In the genomic region with DNA sequence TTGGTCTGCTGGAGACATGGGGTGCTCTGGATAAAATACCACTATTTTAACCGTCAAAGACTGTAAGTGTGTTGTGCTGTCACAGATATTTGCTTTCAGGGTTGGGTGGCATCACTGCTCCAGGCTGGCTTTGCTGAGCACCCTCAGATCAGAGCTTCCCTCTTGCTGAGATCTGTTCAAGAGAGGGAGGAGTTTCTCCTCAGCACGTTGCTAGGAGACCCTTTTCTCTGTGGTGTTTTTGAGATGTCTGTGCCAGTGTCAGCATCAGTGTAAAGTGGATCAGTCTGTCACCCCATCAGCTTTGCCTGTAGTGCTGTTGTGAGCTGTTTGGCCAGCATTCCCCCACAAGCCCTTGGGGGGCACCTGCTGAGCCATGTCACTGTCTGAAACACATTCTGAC, we compare ENCODE assay signal across 18 mouse cellular contexts.
DNase-seq lines count a peak whose midpoint lies in the region; ATAC-seq lines count a peak whose summit lies in the region.
"Had no signal": no experiment of that assay in that cellular context is flagged by ENCODE, and none has a peak within 500 bp of the region (broad histone marks: within the 10 kb centered on the region; RNA-seq: fewer than 3 reads in every experiment).

No protein-coding gene starts in this region.

- H3K4me3 ChIP-seq in hindbrain, embryonic 15.5 days: no peak overlapping the region
- no peak overlapping the region for H3K4me3 ChIP-seq in hindbrain, embryonic 13.5 days
- no peak overlapping the region for H3K4me3 ChIP-seq in midbrain, embryonic 14.5 days (replicated peaks; ENCODE audit: low read depth, low read length)
- no peak overlapping the region for H3K4me3 ChIP-seq in midbrain, embryonic 10.5 days
- no peak overlapping the region for H3K4me3 ChIP-seq in forebrain, embryonic 16.5 days (replicated peaks; ENCODE audit: low read length)
- no peak overlapping the region for H3K4me3 ChIP-seq in midbrain, embryonic 16.5 days (ENCODE audit: low read depth, low read length)
- H3K4me3 ChIP-seq: heart, adult 2 months; left cerebral cortex, adult 2 months; limb, embryonic 12.5 days had no signal

- H3K27ac ChIP-seq in hindbrain, embryonic 15.5 days (replicated peaks): no peak overlapping the region; the same call in 1 of the 2 replicates
- H3K27ac ChIP-seq in hindbrain, embryonic 13.5 days: no peak overlapping the region
- no peak overlapping the region for H3K27ac ChIP-seq in midbrain, embryonic 14.5 days (replicated peaks; ENCODE audit: low read depth, low read length)
- no peak overlapping the region for H3K27ac ChIP-seq in midbrain, embryonic 10.5 days (replicated peaks)
- peak overlapping the region; percentile 62; the same call in 1 of the 2 replicates for H3K27ac ChIP-seq in forebrain, embryonic 16.5 days (ENCODE audit: low read length)
- H3K27ac ChIP-seq in midbrain, embryonic 16.5 days (ENCODE audit: low read length): peak overlapping the region; percentile 43; the same call in 1 of the 2 replicates
- H3K27ac ChIP-seq: heart, adult 2 months; left cerebral cortex, adult 2 months; limb, embryonic 12.5 days; liver, embryonic 14.5 days had no signal

- peak; percentile 76; the same call in 1 of the 2 replicates for ATAC-seq in hindbrain, embryonic 15.5 days (ENCODE audit: low FRiP score, low read depth)
- no peak for ATAC-seq in hindbrain, embryonic 13.5 days (ENCODE audit: low FRiP score)
- no peak for ATAC-seq in midbrain, embryonic 14.5 days (ENCODE audit: low FRiP score, low TSS enrichment)
- peak; percentile 93 for ATAC-seq in forebrain, embryonic 16.5 days
- peak; percentile 86 for ATAC-seq in midbrain, embryonic 16.5 days

- H3K4me1 ChIP-seq in hindbrain, embryonic 15.5 days (replicated peaks): peaks cover 7% of the 10 kb centered on the region; the same call in 1 of the 2 replicates
- H3K4me1 ChIP-seq in hindbrain, embryonic 13.5 days (replicated peaks): no peaks in the 10 kb centered on the region; the same call in 1 of the 2 replicates
- H3K4me1 ChIP-seq in midbrain, embryonic 14.5 days (ENCODE audit: control insufficient read depth, insufficient read depth, low read length): no peaks in the 10 kb centered on the region
- H3K4me1 ChIP-seq in midbrain, embryonic 10.5 days: peaks cover 4% of the 10 kb centered on the region; the same call in 1 of the 2 replicates
- peaks cover 5% of the 10 kb centered on the region; the same call in 1 of the 2 replicates for H3K4me1 ChIP-seq in forebrain, embryonic 16.5 days (replicated peaks; ENCODE audit: control insufficient read depth, insufficient read depth, low read length)
- H3K4me1 ChIP-seq in midbrain, embryonic 16.5 days (ENCODE audit: control insufficient read depth, insufficient read depth, low read length): peaks cover 8% of the 10 kb centered on the region
- H3K4me1 ChIP-seq: limb, embryonic 12.5 days had no signal

- H3K4me2 ChIP-seq in hindbrain, embryonic 15.5 days: no peak overlapping the region
- no peak overlapping the region for H3K4me2 ChIP-seq in hindbrain, embryonic 13.5 days
- H3K4me2 ChIP-seq in midbrain, embryonic 14.5 days (ENCODE audit: low read length): no peak overlapping the region
- no peak overlapping the region for H3K4me2 ChIP-seq in forebrain, embryonic 16.5 days (ENCODE audit: low read length)
- no peak overlapping the region for H3K4me2 ChIP-seq in midbrain, embryonic 16.5 days (ENCODE audit: low read length)
- H3K4me2 ChIP-seq: limb, embryonic 12.5 days had no signal

- WGBS in hindbrain, embryonic 15.5 days: 48% methylated on average over 2 of the region's 2 CpGs
- 61% methylated on average over 2 of the region's 2 CpGs for WGBS in hindbrain, embryonic 13.5 days
- WGBS in midbrain, embryonic 14.5 days: 45% methylated on average over 2 of the region's 2 CpGs
- 53% methylated on average over 2 of the region's 2 CpGs for WGBS in midbrain, embryonic 10.5 days
- 53% methylated on average over 2 of the region's 2 CpGs for WGBS in forebrain, embryonic 16.5 days
- WGBS in midbrain, embryonic 16.5 days: 33% methylated on average over 2 of the region's 2 CpGs

- no peaks in the 10 kb centered on the region for H3K9me3 ChIP-seq in hindbrain, embryonic 15.5 days
- no peaks in the 10 kb centered on the region for H3K9me3 ChIP-seq in hindbrain, embryonic 13.5 days
- H3K9me3 ChIP-seq in midbrain, embryonic 14.5 days (ENCODE audit: control insufficient read depth, low read length): no peaks in the 10 kb centered on the region
- no peaks in the 10 kb centered on the region for H3K9me3 ChIP-seq in midbrain, embryonic 10.5 days (replicated peaks)
- H3K9me3 ChIP-seq in forebrain, embryonic 16.5 days (ENCODE audit: control insufficient read depth, low read length): no peaks in the 10 kb centered on the region
- no peaks in the 10 kb centered on the region for H3K9me3 ChIP-seq in midbrain, embryonic 16.5 days (replicated peaks; ENCODE audit: control insufficient read depth, low read length, poor library complexity, severe bottlenecking)

- DNase-seq in midbrain, embryonic 14.5 days: peak; percentile 45
- no peak for DNase-seq in midbrain, embryonic 10.5 days (ENCODE audit: low spot score)
- no peak for DNase-seq in cerebellum, postnatal 36 days
- no peak for DNase-seq in c-Kit-positive CD71-positive TER-119-positive erythroid progenitor cells, embryonic 14.5 days (ENCODE audit: low spot score)
- DNase-seq: adrenal gland, postnatal 14 days; cerebellum, adult 9-11 months; gastrocnemius, postnatal 14 days; heart, adult 2 months; kidney, adult 2 months; kidney, postnatal 36 days; thymus, postnatal 14 days had no signal

- H3K27me3 ChIP-seq in hindbrain, embryonic 15.5 days: no peaks in the 10 kb centered on the region
- H3K27me3 ChIP-seq in hindbrain, embryonic 13.5 days: no peaks in the 10 kb centered on the region
- no peaks in the 10 kb centered on the region for H3K27me3 ChIP-seq in midbrain, embryonic 14.5 days (ENCODE audit: control insufficient read depth, insufficient read depth, low read length)
- no peaks in the 10 kb centered on the region for H3K27me3 ChIP-seq in midbrain, embryonic 10.5 days (ENCODE audit: low read depth, poor library complexity, severe bottlenecking)
- no peaks in the 10 kb centered on the region for H3K27me3 ChIP-seq in forebrain, embryonic 16.5 days (replicated peaks; ENCODE audit: control insufficient read depth, insufficient read depth, low read length)
- H3K27me3 ChIP-seq in midbrain, embryonic 16.5 days (ENCODE audit: control insufficient read depth, insufficient read depth, low read depth, low read length): no peaks in the 10 kb centered on the region
- H3K27me3 ChIP-seq: limb, embryonic 12.5 days had no signal

- H3K9ac ChIP-seq in hindbrain, embryonic 15.5 days: no peak overlapping the region
- no peak overlapping the region for H3K9ac ChIP-seq in hindbrain, embryonic 13.5 days
- H3K9ac ChIP-seq in midbrain, embryonic 14.5 days (replicated peaks; ENCODE audit: low read length): no peak overlapping the region
- H3K9ac ChIP-seq in forebrain, embryonic 16.5 days (replicated peaks; ENCODE audit: low read depth, low read length): no peak overlapping the region
- no peak overlapping the region for H3K9ac ChIP-seq in midbrain, embryonic 16.5 days (ENCODE audit: low read depth, low read length)
- H3K9ac ChIP-seq: limb, embryonic 12.5 days; liver, embryonic 14.5 days had no signal

- H3K36me3 ChIP-seq in hindbrain, embryonic 15.5 days: no peaks in the 10 kb centered on the region
- H3K36me3 ChIP-seq in hindbrain, embryonic 13.5 days: no peaks in the 10 kb centered on the region
- no peaks in the 10 kb centered on the region for H3K36me3 ChIP-seq in midbrain, embryonic 14.5 days (ENCODE audit: control insufficient read depth, insufficient read depth, low read length)
- H3K36me3 ChIP-seq in midbrain, embryonic 10.5 days: no peaks in the 10 kb centered on the region
- no peaks in the 10 kb centered on the region for H3K36me3 ChIP-seq in forebrain, embryonic 16.5 days (ENCODE audit: control insufficient read depth, insufficient read depth)
- no peaks in the 10 kb centered on the region for H3K36me3 ChIP-seq in midbrain, embryonic 16.5 days (ENCODE audit: control insufficient read depth, insufficient read depth, low read length)
- H3K36me3 ChIP-seq: limb, embryonic 12.5 days had no signal

Comparison
In these comparisons a context has a peak if more than half of its experiments do, and no peak if none do; other contexts are left out.
1. ATAC-seq: peak in hindbrain, embryonic 15.5 days (single experiment), forebrain, embryonic 16.5 days (single experiment) and midbrain, embryonic 16.5 days (single experiment); none in hindbrain, embryonic 13.5 days (single experiment) and midbrain, embryonic 14.5 days (single experiment).
2. H3K27ac ChIP-seq: peak in forebrain, embryonic 16.5 days (single experiment) and midbrain, embryonic 16.5 days (single experiment); none in hindbrain, embryonic 15.5 days (single experiment), hindbrain, embryonic 13.5 days (single experiment), midbrain, embryonic 14.5 days (single experiment) and midbrain, embryonic 10.5 days (single experiment).